Mouse (Mus musculus) layer of hippocampus, adult 9-11 months (tissue): ENCODE results near the gene Cdh20.

ENCODE experiments used
- DNase-seq: peaks from one replicate; pipeline ENCODE4 v3.0.0; 2022

Cdh20 gene

DNA sequence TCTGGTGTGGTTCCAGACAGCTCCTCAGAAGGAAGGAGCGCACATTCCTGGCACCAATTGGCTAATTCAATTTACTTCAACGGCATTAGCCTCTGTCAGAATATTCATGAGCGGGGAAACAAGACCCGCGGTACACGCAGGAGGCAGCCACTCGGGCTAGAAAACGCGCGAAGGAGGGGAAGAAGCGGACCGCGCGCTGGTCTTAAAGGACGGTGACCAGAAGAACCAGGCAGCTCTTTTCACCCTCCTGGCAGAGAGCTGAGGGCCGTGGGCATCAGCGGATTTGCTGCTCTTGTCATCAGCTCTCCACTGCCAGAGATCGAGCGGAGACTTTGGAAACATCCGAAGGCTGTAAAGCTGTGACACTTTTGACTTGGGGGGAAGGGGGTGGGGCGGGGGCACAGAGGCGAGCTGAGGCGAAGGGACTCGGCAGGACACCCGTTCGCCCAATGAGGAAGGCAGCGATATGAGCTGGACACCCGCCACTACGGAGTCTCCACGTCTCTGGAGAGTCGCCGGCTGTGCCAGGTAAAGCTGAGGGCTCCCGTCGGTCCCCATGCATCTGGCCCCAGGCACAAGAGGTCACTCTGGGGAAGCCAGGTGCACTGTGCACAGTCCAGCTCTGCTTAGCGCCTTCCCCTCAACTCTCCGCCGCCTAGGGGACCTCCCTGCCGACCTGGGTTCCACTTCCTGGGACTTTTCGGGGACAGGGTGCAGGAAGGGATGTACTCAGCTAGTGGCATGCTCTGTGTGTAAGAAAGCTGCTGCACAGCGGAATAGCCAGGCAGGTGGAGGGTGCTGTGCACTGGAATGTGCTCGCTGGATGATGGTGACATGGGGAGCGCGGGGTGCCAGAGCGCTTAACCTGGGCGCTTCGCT is at the start of gene Cdh20:
Gene Cdh20 (plus strand): TSS at position 159 of the 879 bp plus-strand sequence.
- DNase-seq, result no peak

- DNase-seq, result no peak
Measured at GRCm38 (mm10) chr1:104746816-104747215, 21.5 kb upstream of the Cdh20 start.

GRCm38 (mm10) chr1:104747438-104747837 is 20.9 kb upstream of the Cdh20 start:
- no peak for DNase-seq

GRCm38 (mm10) chr1:104754483-104754882 is 13.8 kb upstream of the Cdh20 start:
- DNase-seq, result peak; percentile 40

DNA sequence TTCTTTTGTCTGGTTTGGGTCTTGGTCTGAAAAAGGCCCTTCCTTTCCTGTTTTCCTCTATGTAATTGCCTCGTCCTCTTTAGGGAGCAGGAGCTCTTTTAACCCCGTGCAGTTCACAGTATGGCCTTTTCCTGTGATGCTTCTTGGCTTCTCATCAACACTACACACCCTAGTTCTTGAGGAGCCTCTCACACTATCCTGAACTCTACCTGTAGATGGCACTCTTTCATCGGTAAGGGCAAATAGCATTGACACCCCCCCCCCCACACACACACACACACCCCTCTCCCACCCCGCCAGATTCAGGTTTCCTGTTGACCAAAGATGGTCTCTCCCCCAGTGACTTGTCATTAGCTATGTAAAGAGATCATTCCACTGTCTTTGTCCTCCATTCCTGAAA is 12.4 kb upstream of the Cdh20 start:
- DNase-seq, result no peak

GRCm38 (mm10) chr1:104769250-104769607 is 900 bp downstream of the Cdh20 start:
- DNase-seq, result peak; percentile 34

GRCm38 (mm10) chr1:104771937-104772336 is 3.6 kb downstream of the Cdh20 start:
- DNase-seq, result peak; percentile 37

DNA sequence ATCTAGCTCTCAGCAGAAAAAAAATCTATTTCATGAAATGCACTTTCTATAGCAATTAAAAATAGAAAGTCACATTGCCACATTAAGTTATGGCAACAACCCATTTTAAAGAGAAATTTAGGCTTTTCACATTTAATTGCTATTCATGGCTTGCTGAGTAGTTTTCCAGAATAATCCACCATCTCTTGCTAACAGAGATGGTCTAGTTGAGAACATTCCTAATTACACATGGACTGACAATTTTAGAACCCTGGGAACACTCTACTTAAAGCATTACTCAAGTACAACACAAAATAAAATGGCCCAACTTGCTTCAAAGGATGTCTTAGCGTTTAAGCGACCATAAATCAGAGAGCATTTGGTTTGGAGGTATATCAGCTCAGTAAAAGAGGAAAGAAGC is 4.9 kb downstream of the Cdh20 start:
- no peak for DNase-seq

GRCm38 (mm10) chr1:104793488-104793887 is 25.2 kb downstream of the Cdh20 start:
- no peak for DNase-seq

GRCm38 (mm10) chr1:104796146-104796545 is 27.8 kb downstream of the Cdh20 start:
- DNase-seq, result peak; percentile 56

DNA sequence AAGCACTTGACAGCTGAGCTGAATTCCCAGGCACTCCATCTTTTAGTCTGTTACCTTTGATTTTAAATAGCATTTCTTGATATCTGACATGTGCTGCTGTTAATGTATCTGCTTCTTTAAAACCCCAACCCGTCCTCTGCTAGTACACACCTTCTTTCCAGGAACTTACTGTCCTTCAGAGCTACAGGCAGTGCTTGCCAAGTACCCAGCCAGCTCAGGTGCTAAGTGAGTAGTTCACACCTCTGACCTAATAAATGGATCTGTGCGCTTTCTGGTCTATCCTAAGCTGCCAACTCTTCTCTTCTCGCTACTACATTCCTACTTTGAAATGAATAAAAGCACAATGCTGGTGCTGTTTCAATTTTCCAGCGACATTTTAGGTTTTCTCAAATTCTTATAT is 28.8 kb downstream of the Cdh20 start:
- no peak for DNase-seq

GRCm38 (mm10) chr1:104804746-104805145 is 36.4 kb downstream of the Cdh20 start:
- DNase-seq, result no peak

GRCm38 (mm10) chr1:104807214-104807613 is 38.9 kb downstream of the Cdh20 start:
- no peak for DNase-seq

DNA sequence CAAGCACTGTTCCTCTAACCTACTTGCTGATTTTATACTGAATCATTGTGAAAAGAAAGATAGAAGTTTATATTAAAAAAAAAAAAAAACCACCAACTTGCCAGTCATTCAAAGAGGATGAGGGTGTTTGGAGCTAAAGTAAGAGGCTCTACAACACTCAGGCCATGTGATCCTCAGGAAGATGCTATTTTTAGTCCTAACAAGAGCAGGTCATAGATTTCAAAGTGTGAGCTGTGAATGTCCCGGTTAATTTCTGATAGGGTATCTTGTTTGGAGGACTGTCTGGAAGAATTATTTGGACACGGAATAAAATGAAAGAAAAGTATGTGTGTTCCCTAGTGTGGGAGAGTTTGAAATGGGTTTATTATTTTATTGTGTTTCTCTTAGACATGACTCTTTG is 49.2 kb downstream of the Cdh20 start:
- DNase-seq, result no peak

DNA sequence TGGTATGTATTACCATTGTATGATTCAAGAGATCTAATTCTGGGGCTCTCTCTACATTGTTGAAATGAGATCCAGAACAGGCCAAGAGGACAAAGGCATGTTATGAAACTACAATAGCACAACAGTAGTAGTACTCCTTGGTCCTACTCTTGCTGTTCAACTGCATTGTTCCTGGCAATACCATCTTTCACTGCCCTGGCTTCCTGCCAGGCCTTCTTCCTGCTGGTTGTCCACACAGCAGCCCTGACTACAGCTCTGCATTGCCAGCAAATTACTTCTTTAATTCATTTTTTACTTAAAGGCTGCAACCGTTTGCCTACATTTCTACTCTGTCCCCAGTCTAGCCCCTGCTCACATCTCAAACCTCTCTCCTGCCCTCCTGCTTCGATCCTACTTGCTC is 59.8 kb downstream of the Cdh20 start:
- DNase-seq, result peak; percentile 45

DNA sequence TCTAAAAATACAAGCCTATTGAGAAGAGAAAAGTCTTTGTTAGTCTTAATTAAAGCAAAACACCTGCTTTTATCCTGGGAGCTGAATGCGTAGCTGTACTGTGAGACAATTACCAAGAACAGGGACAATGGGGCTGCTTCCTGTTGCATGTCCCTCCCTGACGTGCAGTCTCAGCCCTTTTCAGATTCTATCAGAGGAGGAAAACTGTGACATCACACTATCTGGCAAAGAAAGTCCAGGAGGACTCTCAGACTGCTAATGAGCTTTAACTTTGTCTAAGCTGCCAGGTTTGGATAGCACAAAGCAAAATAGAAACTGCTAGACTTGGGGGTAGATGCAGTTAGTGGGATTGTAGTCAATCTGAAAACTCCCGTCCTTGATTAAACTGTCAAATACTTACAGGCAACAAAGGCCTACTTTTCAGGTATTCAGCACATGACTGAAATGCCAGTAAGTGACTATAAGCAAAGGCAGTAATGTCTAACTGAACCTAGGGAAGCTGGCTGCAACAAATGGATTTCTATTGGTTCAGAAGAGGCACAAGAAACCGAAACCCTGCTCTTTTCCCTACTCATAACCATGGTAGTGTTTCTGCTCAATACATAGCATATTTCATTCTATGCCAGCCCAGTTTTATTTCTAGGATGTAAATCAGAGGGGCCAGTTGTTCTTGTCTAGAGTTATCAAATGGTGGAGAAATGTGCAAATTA is 70.0 kb downstream of the Cdh20 start:
- DNase-seq, result peak; percentile 18

- peak; percentile 6 for DNase-seq
Measured at GRCm38 (mm10) chr1:104839051-104839450, 70.7 kb downstream of the Cdh20 start.

GRCm38 (mm10) chr1:104848256-104848919 is 80.1 kb downstream of the Cdh20 start:
- DNase-seq, result no peak

- no peak for DNase-seq
Measured at GRCm38 (mm10) chr1:104848920-104849272, 80.6 kb downstream of the Cdh20 start.

DNA sequence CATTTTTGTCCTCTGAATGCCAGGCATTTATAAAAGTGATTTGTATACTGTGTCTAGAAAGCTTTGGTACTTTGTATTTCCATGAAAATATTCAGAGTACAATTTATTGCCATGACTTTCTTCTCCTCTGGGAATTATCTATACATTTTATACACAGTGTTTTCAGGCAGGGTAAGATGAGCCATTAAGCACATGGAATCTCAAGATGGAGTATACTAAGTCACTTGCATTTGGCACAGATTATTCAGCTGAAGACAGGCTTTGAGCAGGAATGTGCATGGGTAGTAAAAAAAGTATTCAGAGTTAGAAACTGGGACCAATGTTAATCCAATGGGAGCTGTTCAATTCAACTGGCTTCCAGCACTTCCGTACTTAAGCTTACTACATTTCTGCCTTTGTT is 109.1 kb downstream of the Cdh20 start:
- DNase-seq, result no peak

DNA sequence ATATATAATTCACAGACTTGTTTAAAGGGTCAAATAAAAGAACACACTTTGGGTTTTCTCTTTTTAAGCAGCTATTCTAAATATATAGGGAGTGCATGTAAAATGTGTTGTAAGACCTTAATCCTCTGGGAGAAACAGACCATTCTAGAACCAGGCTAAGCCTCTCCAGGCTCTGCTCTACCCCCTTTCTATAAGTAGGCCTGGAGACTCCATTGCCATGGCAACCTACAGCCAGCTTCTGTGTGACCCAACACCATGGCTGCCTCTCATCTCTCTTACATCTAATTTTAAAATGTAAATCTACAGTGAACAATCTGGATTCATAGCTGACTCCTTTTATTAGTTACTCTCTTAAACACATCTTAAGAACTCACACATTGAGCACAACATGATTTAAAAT is 133.5 kb downstream of the Cdh20 start:
- no peak for DNase-seq

GRCm38 (mm10) chr1:104903409-104903808 is 135.1 kb downstream of the Cdh20 start:
- no peak for DNase-seq

DNA sequence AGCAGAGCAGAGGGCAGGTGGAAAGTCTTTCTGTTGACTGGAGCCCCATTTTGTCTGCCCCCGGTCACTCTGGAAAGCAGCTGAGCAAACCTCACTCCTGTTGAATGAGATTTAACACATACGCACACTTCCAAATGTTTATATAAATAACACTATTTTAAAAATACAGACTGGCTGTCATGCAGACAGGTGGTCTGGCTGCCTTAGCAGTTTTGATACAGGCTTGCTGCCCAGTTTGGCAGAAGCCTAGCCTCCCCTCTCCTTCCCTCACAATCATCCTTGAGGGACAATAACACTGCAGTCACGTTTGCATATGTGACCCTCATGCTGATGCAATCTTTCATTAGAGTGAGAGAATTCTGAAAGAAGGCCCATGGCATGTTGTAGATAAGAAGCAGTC is 144.1 kb downstream of the Cdh20 start:
- no peak for DNase-seq

- no peak for DNase-seq
Measured at GRCm38 (mm10) chr1:104916507-104916906, 148.2 kb downstream of the Cdh20 start.
